Mouse (Mus musculus) neural tube, embryonic 14.5 days (tissue): ENCODE data around the gene Tmem94. TPM values are rescaled to one million over a fixed set of nuclear protein-coding genes. Genes with fewer than 3 reads are reported as not detected.

Experiments used
- ATAC-seq: fragments of 200-750 bp; cut with Nextera tagmentation; 2 replicates; pipeline ENCODE4 v1.8.0; 2017; ENCODE audit warnings: low read depth, mild to moderate bottlenecking, moderate TSS enrichment, moderate library complexity
- H3K27ac ChIP-seq: fragments of 300-500 bp; sonication (generic); 2 replicates; pipeline ENCODE4 v1.5.1; 2014; ENCODE audit warnings: low read depth, mild to moderate bottlenecking, control low read depth, low read length, moderate library complexity, mixed read lengths
- H3K27me3 ChIP-seq: fragments of 300-500 bp; sonication (generic); 2 replicates; pipeline ENCODE4 v1.6.1; 2014; ENCODE audit warnings: low read length; ENCODE audit not compliant: control insufficient read depth, insufficient read depth
- H3K36me3 ChIP-seq: fragments of 300-500 bp; sonication (generic); 2 replicates; pipeline ENCODE4 v1.6.1; 2014; ENCODE audit warnings: low read length, mixed read lengths; ENCODE audit not compliant: control insufficient read depth, insufficient read depth
- H3K4me1 ChIP-seq: fragments of 300-500 bp; sonication (generic); 2 replicates; pipeline ENCODE4 v1.6.1; 2014; ENCODE audit warnings: low read length; ENCODE audit not compliant: control insufficient read depth, insufficient read depth
- H3K4me2 ChIP-seq: fragments of 300-500 bp; sonication (generic); 2 replicates; pipeline ENCODE4 v1.6.1; 2014; ENCODE audit warnings: mild to moderate bottlenecking, low read depth, low read length, control low read depth
- H3K4me3 ChIP-seq: fragments of 300-500 bp; sonication (generic); 2 replicates; pipeline ENCODE4 v1.5.1; 2014; ENCODE audit warnings: low read depth, low read length, control low read depth, mixed read lengths
- H3K9ac ChIP-seq: fragments of 300-500 bp; sonication (generic); replicated peaks from 2 replicates; pipeline ENCODE4 v1.6.1; 2014; ENCODE audit warnings: low read depth, mild to moderate bottlenecking, control low read depth, low read length, mixed read lengths
- H3K9me3 ChIP-seq: fragments of 300-500 bp; sonication (generic); 2 replicates; pipeline ENCODE4 v1.6.1; 2016; ENCODE audit warnings: low read length; ENCODE audit not compliant: control insufficient read depth
- WGBS: fragments of 180-500 bp; shearing (Covaris S2); extraction: QIAGEN DNeasy Blood & Tissue Kit; methylation state at CpG from one replicate; pipeline ENCODE4 v1.1.7; 2014; 5-methylcytosine and 5-hydroxymethylcytosine counted together
- polyA plus RNA-seq: library from polyadenylated mRNA; unstranded; fragments of >200 nt; fragmentation: Nextera tagmentation; extraction: Ambion mirVana; gene quantifications from 2 replicates; pipeline ENCODE4 v1.2.1, GENCODE M21; 2014

Tmem94 gene
- polyA plus RNA-seq, 1 experiment from 2014 or later, result 17.0 TPM

DNA sequence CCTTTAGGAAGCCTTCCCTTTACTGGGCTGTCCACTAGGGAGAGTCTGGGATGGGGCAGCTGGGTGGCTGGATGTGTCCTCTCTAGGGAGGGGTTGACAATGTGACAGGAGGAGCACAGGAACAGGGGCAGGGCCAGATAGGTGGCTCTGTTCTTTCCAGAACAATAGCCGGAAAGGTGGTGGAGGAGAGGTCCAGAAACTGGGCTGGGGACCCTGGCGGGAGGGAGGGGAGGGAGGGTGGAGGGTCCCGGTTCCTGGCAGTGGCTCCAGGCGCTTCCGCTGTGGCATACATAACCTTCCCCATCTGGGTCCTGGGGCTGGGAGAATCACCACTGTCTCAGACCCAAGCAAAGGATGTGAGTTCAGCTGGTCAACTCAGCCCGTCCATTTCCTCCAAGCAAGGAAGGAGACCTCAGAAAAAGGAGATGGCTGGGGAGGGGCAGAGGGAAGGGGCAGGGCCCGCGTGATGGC lies 44.1 kb downstream of the Tmem94 start:
- H3K9ac ChIP-seq, result no peak overlapping the region
- peak overlapping the region; percentile 71; the same call in 1 of the 2 replicates for H3K27ac ChIP-seq
- no peak overlapping the region for H3K4me3 ChIP-seq
- H3K4me1 ChIP-seq, result peaks cover 30% of the 10 kb centered on the region
- WGBS, result 61% methylated on average over 8 of the region's 8 CpGs
- no peak for ATAC-seq
- peaks cover 2% of the 10 kb centered on the region; the same call in 1 of the 2 replicates for H3K36me3 ChIP-seq
- H3K4me2 ChIP-seq, result peak overlapping the region; percentile 97
- no peaks in the 10 kb centered on the region for H3K27me3 ChIP-seq
- no peaks in the 10 kb centered on the region for H3K9me3 ChIP-seq

DNA sequence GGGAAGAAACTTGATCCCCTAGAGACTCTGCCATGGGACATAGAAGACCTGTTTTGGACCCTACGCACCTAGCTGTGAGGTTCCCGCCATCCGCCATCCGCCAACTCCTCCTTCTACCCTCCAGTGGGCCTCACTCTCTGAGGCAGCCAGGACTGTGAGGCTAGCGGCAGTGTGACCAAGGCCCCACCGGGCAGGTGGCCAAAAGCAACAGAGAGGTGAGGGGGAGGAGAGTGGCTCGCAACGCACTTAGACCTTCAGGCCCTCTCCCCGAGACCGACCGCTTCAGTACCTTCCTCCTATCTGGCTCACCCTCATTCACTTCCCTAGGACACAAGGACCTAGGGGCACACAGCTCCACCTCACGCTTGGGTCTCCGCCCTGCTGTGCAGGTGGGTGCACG lies 45.1 kb downstream of the Tmem94 start:
- Histone ChIP-seq H3K4me1 (peaks cover 32% of the 10 kb centered on the region), H3K9ac (no peak overlapping the region), H3K4me3 (0 out of 2 replicates have a peak overlapping the region, but pooled peaks have one; percentile 6), H3K27ac (no peak overlapping the region), H3K9me3 (no peaks in the 10 kb centered on the region), H3K4me2 (peak overlapping the region; percentile 97), H3K27me3 (no peaks in the 10 kb centered on the region), H3K36me3 (no peaks in the 10 kb centered on the region)
- ATAC-seq, result no peak
- 75% methylated on average over 14 of the region's 14 CpGs for WGBS

DNA sequence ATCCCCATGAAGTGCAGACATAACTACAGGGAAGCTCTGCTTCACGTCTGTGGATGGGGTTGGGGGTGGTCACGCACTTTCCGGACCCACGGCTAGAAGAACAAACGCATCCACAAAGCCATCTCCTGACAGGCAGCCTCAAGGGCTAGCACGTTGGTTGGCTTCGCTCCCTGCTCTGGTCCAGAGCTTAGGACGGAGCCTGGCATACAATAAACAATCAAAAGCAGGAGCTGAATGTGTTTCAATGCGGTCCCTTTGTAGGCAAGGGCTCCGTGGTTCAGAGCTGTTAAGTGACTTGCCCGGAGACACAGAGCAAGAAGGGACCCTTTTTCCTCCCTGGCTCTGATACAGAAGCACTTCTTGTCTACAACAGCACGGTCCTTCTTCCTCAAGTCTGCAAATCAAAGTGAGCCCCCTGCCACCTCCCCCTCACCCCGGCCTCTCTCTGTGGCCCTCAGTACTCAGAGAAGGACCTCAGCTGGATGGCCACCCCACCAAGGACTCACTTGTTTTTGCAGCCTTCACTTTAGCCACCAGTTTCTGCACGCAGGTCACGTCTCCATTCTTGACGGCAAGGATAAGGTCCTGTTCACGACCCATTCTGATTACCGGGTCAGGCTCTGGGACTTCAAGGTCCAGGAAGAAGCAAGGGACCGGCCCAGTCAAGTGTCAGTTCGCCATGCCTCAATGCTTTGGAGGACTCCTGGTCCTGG lies 46.3 kb downstream of the Tmem94 start:
- Histone ChIP-seq H3K27ac (peak overlapping the region; percentile 40; the same call in 1 of the 2 replicates), H3K4me1 (peaks cover 39% of the 10 kb centered on the region), H3K9ac (peak overlapping the region; percentile 60; the same call in 1 of the 2 replicates), H3K4me2 (peak overlapping the region; percentile 97), H3K4me3 (peak overlapping the region; percentile 89), H3K9me3 (no peaks in the 10 kb centered on the region), H3K27me3 (no peaks in the 10 kb centered on the region), H3K36me3 (no peaks in the 10 kb centered on the region)
- no peak for ATAC-seq
- 76% methylated on average over 20 of the region's 20 CpGs for WGBS

DNA sequence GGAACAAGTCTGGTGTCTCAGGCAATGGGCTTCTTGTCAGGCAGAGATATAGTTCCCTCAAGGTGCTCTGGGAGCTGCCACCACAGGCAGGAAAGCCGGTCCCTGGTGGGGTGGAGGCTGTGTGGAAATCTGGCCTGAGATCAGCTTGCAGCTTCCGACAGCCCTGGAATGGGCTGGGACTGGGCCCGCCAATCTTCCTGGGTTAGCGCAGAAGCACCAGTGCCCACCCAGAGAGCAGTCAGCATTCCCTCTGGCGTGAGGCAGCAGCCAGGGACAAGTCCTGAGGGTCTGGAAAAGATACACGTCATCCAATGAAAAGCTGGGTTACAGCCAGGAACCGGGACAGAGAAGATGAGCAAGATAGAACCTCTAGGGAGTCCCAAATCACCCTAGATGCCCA lies 46.9 kb downstream of the Tmem94 start:
- 46% methylated on average over 7 of the region's 7 CpGs for WGBS
- peak overlapping the region; percentile 60 for H3K9ac ChIP-seq

DNA sequence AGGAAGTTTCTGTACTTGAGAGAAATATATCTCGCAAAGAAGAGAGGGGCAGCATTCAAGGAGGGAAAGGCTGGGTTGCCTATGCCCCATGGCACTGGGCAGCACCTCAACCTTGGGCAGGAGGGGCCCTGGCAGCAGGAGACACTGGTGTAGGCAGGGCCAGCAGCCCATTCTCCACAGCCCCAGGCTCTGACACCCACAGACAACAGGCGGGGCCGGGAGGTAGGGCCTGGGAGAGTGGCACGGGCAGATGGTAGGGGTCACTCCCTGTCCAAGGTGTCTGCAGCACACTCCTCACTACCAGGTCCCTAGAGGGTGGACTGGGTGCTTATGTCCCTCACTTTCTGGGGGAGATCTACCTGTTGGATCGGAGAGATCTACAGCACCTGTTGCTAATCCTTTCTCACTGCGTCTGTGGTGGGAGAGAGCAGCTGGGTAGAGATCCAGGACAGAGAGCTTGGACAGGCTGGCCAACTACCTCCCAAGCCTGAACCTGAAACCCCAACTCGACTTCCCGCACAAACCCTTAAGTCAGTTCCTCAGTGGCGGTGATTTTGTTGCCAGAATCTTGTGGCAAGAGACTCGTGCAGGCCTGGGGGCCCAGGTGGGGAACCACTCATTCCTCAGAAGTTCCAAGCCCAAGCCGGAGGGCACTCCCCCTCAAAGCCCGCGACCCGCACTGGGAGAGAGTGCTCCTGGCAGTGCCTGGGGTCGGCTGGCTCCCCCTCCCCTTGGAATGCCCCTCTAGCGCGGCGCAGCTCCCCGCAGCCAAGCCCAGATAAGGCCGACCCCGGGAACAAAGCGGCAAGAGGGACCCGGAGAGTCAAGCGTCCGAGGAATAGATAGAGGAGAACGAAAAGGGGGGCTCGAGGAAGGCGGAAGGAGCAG lies 47.5 kb downstream of the Tmem94 start:
- Histone ChIP-seq H3K27ac (peak overlapping the region; percentile 52; the same call in 1 of the 2 replicates), H3K4me2 (peak overlapping the region; percentile 97), H3K4me3 (peak overlapping the region; percentile 89), H3K4me1 (peaks cover 37% of the 10 kb centered on the region), H3K36me3 (no peaks in the 10 kb centered on the region), H3K27me3 (no peaks in the 10 kb centered on the region), H3K9me3 (no peaks in the 10 kb centered on the region), H3K9ac (peak overlapping the region; percentile 60)
- 5% methylated on average over 28 of the region's 28 CpGs for WGBS
- 0 out of 2 replicates have a peak, but pooled peaks have one; percentile 1 for ATAC-seq

More for the DNA sequence above, 46.9 kb downstream of the Tmem94 start:
- Histone ChIP-seq H3K4me2 (peak overlapping the region; percentile 97), H3K4me1 (peaks cover 39% of the 10 kb centered on the region), H3K9me3 (no peaks in the 10 kb centered on the region), H3K27ac (peak overlapping the region; percentile 40; the same call in 1 of the 2 replicates), H3K4me3 (peak overlapping the region; percentile 89), H3K27me3 (no peaks in the 10 kb centered on the region), H3K36me3 (no peaks in the 10 kb centered on the region)
- ATAC-seq, result no peak

DNA sequence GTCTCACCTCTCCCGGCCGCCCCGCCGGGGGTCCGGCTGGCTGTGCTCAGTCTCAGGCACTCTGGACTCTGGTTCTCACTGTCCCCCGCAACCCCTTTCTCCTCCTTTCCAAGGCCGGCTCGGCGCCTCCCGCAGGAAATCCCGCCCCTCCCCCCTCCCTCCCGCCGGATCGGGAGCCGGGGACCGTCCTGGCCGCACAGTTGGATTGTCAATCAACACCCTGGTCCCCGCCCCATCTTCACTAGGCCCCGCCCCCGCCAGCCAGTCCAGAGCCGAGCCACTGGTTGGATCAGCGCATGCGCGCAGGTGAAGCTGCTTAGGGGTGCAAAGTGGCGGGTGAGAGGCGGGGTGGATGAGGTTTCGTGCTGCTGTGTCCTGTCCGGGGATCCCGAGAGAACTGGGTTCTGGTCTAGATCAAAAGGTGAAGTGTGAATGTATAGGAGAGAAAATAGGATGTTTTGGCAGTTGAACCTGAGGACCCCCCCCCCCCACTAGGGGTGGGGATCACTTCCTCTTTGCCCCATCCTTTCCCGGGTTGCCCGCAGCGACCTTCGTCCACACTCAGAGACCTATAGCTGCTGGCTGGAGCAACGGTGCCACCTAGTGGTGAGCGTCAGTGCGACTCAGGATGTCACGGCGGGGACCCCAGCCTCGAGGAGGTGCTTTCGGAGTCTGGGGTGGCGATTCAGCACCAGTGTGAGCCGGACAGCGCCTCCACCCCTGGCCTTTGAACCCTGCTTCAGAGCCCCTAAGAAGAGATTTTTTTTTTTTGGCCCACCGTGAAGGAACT lies 48.5 kb downstream of the Tmem94 start, which contains the start of gene Caskin2:
Caskin2 (minus strand) TSS at position 133 of the 790 bp plus-strand sequence.
- H3K27me3 ChIP-seq, result no peaks in the 10 kb centered on the region
- peak; percentile 89 for ATAC-seq
- peak within 1 kb of the TSS; percentile 97 for H3K4me2 ChIP-seq
- H3K4me3 ChIP-seq, result peak within 1 kb of the TSS; percentile 89
- no peaks in the 10 kb centered on the region for H3K36me3 ChIP-seq
- peak within 1 kb of the TSS; percentile 52; the same call in 1 of the 2 replicates for H3K27ac ChIP-seq
- H3K9ac ChIP-seq, result peak within 1 kb of the TSS; percentile 77
- no peaks in the 10 kb centered on the region for H3K9me3 ChIP-seq
- H3K4me1 ChIP-seq, result peaks cover 29% of the 10 kb centered on the region
- under 1% methylated on average over 40 of the region's 44 CpGs for WGBS

DNA sequence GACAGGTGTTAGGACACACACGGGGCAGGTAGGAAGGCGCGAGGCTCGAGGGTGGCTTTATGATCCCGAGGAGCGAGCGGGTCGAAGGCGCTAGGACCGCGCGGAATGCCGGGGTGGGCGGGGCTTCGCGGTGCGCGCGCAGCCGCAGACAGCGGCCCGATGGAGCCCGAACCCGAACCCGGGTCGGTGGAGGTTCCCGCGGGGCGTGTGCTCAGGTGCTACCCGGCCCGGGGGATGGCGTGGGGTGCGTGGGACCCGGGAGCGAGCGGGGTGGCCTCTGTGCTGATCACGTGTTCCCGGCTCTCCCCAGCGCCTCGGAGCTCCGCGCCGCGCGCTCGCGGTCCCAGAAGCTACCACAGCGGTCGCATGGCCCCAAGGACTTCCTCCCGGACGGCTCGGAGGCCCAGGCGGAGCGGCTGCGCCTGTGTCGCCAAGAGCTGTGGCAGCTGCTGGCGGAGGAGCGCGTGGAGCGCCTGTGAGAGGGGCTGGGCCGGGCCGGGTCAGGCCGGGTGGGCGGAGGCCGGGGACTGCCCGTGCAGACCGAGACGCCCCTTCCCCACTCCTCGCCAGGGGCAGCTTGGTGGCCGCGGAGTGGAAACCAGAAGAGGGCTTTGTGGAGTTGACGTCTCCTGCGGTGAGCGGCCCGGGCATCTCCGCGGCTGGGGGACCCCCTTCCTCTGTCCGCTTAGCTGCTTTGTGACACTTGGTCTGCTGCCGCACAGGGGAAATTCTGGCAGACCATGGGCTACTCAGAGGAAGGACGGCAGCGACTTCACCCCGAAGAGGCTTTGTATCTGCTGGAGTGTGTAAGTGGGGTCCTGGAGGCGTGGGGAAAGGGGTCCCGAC lies 49.6 kb downstream of the Tmem94 start, which contains the start of gene Tsen54:
Tsen54 (plus strand) TSS at position 120 of the 846 bp plus-strand sequence.
- H3K4me3 ChIP-seq, result peak within 1 kb of the TSS; percentile 89
- ATAC-seq, result peak; percentile 52
- peak within 1 kb of the TSS; percentile 69 for H3K27ac ChIP-seq
- peaks cover 21% of the 10 kb centered on the region; the same call in 1 of the 2 replicates for H3K4me1 ChIP-seq
- H3K4me2 ChIP-seq, result peak within 1 kb of the TSS; percentile 97
- WGBS, result under 1% methylated on average over 68 of the region's 84 CpGs
- H3K9me3 ChIP-seq, result no peaks in the 10 kb centered on the region
- peak within 1 kb of the TSS; percentile 77 for H3K9ac ChIP-seq
- H3K27me3 ChIP-seq, result no peaks in the 10 kb centered on the region
- H3K36me3 ChIP-seq, result 0 out of 2 replicates have a peak, but pooled peaks cover under 1% of the 10 kb centered on the region
